Mouse (Mus musculus): ENCODE data around the gene Ank3.

The Ank3 gene

DNA sequence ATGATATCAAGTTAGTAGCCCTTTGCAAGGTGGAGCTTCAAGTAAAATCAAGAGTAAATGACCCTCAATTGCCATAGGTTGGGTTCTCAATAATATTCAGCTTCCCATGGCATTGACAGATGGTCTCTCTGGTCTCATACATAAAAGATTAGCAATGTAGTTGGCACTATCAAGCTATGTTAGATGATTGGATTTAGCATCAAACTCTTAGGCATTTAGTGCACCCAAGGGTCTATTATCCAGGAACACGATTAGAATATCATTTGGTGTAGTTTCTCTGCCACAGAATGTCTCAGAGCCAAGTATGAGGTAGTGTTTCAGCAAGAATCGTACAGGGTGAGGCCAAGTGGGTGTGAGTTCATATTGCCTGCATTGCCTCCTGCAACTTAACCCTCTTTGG is 68.6 kb downstream of the Ank3 start:
- no peak for DNase-seq (ENCODE audit: inconsistent age in 2 of 2, low spot score in 1 of 2)

DNA sequence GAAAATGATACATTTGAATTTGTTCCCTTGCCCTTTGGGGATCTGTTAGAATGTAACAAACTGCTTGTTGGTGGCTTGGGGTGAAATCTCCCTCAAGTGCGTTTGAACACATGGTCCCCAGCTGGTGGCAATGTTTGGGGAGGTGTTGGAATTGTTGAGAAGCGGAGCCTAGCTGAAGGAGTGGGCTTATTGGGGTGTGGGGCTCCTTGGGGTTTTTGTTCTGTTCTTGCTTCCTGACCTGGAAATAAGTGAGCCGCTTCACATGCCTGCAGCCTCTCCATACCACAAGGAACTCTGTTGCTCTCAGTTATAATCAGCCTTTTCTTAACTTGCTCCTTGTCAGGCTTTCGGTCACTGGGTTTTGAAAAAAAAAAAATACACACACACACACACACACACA is 73.3 kb downstream of the Ank3 start:
- DNase-seq (ENCODE audit: inconsistent age in 2 of 2, low spot score in 1 of 2): no peak

DNA sequence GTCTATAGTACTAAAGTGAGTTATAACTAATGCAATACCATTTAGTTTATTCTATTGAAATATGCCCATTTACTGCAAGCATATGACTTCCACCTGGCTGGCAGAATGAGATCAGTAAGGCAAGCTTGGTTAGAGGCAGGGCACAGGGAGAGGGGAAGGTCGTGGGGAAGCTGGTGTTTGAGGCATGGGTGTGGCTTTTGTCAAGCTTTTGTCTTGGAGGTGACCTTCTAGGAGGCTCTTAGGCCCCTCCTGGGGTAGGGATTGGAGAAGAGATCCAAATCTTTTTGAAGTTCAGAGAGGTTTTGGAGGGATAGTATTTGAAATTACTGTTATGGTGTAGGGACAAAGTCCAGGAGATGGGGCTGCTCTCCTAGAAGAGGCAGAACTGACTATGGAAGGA is 78.3 kb downstream of the Ank3 start:
- no peak for DNase-seq (ENCODE audit: inconsistent age in 2 of 2, low spot score in 1 of 2)

DNA sequence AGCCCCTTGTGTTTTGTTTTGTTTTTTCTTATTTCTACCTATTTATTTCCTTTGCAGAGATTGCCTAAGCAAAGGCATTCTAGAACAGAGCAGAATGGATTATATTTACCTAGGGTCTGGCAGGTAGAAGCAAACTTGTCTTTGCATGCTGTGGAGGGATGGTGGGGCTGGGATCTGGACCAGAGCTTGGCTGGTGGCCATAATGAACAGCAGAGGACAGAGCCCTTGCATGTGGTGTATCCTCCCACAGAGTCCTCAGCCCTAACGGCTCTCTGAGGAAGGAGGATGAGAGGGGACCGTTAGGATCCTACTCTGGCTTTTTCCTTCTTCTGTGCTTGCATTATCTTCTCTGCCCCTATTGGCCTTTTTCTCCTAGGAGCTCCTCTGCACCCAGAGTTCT is 79.1 kb downstream of the Ank3 start:
- DNase-seq (ENCODE audit: inconsistent age in 2 of 2, low spot score in 1 of 2): no peak

DNA sequence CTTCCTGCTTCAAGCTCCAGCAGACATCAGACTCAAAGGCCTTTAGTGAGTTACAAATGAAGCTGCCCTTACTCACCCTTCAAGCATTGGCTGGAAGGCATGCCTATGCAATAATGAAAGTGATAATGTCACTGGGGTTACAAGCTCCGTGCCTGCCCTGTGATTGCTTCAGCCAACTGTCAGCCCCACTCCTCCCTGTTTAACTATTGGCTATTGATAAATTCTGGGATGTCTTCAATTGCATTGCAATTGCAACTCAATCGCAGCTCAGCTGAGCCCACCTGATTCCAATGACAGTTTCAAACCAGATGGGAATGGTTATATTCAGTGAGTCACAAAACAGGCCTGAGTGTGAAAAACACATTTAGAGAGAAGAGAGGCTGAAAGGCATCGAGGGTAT is 80.3 kb downstream of the Ank3 start:
- no peak for DNase-seq (ENCODE audit: inconsistent age in 2 of 2, low spot score in 1 of 2)

DNA sequence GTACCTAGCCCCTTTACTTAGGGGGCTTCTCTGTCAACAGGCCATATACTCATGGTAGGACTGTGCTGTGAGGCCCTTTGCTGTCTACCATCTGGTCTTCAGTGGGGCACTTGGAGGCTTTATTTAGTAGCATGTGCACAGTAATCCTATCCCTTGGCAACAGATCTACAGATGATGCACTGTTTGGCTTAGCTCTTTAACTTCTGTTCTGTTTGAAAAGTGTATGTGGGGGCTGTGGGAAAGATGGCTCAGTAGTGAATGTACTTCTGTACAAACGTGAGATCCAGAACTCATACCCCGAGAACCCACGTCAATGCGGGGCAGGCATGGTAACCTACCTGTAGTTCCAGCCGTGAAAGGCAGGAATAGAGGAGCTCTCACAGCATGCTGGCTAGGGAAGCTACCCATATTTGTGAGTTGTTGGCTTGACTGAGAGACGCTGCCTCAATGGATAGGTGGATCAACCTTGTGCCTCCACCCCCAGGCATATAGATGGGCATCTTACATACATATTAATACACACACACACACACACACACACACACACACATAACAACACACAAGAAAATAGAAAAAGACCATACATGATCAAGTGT is 86.7 kb downstream of the Ank3 start:
- DNase-seq (ENCODE audit: inconsistent age in 2 of 2, low spot score in 1 of 2): no peak

DNA sequence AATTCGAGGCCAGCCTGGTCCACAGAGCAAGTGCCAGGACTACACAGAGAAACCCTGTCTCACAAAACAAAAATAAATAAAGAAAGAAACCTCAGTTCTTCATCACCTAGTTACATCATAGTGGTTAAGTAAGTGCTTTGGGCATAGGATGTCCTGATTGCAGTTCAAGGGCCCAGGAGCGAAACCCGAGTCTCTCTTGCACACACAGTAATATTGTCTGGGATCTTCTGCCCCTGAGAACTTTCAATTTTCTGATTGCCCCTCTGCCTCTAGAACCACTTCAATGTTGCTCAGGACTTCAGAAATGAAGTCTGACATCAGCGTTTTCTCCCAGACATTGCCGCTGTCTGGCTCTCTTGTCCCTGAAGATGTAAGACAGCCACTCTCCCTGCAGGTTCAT is 91.6 kb downstream of the Ank3 start:
- DNase-seq (ENCODE audit: inconsistent age in 2 of 2, low spot score in 1 of 2): no peak

DNA sequence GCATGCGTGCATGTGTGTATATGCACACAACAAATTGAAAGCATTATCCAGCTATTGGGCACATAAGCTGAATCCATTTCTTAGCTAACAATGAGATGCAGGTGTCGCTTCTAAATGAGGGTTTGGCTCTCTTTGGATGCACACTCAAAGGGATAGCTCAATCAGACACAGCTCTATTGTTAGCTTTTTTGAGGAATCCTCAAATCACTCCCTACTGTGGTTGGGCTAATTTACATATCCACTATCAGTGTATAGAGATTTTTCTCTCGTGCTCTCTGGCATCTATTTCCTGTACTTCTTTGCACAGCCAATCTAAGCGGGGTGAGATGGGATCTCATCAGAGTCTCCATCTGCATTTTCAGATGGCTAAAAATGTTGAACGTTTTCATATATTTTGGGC is 93.4 kb downstream of the Ank3 start:
- no peak for DNase-seq (ENCODE audit: inconsistent age in 2 of 2, low spot score in 1 of 2)

DNA sequence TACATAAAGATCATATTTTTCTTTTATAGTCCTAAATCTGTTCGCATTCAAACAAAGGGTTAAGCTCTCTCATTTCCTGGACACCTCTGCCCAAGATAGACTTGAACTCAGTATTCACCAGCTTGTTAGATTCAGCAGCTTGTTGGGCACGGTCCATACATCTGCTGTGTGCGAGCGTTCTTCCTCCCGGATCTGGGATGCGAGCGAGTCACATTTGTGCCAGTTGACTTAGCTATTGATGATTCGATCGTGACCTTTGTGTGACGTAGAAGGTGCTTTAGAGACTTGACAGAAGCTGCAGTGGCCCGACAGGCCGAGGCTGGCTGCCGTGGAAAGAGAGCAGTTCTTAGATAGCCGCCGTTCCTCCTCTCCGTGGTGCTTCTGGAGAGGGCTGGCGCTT is 98.8 kb downstream of the Ank3 start:
- no peak for DNase-seq (ENCODE audit: inconsistent age in 2 of 2, low spot score in 1 of 2)

DNA sequence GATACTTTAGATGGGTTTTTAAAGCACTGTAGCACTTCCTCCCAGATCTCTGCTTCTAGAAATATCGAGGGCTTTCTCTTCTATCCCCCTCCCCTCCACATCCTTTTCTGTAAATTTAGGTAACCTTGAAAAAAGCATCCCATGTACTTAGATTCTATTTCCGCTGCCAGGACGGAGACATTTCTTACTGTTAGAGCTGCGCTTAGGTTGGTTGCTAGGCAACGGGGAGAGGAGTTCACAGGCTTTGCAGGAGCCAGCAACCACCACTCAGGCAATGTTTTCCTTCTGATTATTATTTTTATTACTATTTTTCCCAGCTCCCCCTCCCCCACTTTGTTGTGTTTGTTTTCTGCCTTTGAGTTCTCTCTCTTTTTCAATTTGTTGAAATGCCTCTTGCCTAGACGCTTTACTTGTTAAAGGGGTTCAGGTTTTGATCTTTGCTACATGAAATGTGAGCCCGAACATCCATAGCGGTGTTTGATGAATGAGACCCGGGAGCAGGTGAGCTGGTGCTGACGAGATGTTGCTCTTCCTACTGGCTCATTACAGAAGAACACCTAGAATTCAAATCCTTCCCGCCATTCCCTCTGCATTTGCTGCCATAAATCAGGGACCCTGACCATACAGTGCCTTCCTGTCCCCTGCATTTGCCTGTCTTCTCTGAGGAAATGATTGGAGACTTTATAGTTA is 101.7 kb downstream of the Ank3 start:
- DNase-seq (ENCODE audit: inconsistent age in 2 of 2, low spot score in 1 of 2): peak in 1 of 2 experiments; percentile 26

DNA sequence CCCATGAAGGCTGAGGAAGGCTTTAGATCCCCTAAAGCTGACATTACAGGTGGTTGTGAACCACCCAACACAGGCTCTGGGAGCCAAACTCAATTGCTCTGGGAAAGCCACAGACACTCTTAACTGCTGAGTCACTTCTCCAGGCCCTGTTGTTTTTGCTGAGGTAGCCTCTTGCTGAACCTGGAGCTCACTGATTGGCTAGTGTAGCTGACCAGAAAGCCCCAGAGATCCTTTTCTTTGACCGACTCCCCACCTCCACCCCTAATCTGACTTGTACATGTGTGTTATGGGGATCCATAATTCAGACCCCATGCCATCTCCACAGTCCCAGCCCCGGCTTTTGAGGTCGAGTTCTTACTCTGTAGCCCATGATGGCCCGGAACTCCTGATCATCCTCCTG is 105.2 kb downstream of the Ank3 start:
- DNase-seq (ENCODE audit: inconsistent age in 2 of 2, low spot score in 1 of 2): no peak

DNA sequence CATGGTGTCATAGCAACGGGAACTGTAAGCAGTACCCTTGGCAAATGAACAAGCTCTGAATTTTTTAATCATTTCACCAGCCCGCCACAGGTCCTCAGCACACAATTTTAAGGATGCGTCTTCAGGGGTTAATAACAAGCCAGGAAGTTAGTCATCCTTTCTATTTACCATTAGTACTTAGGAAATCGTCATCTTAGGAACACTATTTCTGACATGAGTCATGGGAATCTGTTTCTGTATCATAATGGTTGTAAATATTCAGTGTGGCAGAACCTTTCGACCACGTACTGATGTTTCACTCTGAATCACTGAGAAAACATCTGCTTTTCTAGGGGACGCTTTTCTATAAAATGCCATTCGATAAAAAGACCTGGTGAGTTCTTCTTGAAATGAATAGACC is 109.1 kb downstream of the Ank3 start:
- no peak for DNase-seq (ENCODE audit: inconsistent age in 2 of 2, low spot score in 1 of 2)

DNA sequence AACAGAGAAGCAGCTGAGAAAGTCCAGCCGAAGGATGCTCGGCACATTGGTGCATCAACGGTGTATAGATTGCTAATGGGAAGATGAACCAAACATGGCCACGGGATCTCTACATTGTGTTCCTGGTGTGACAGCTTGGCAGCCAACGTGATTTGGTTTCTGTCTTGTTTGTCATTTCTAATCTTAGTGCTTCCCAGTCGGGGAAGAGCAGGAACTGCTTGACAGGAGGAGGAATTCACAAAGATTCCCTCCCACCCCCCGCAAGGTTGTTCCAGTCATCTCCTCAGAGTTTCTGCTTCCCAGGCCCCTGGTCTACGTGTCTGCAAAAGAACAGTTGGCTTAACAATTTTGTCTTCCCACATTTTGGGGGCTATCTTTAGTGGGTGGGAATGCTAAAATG is 111.8 kb downstream of the Ank3 start:
- DNase-seq (ENCODE audit: inconsistent age in 2 of 2, low spot score in 1 of 2): no peak

DNA sequence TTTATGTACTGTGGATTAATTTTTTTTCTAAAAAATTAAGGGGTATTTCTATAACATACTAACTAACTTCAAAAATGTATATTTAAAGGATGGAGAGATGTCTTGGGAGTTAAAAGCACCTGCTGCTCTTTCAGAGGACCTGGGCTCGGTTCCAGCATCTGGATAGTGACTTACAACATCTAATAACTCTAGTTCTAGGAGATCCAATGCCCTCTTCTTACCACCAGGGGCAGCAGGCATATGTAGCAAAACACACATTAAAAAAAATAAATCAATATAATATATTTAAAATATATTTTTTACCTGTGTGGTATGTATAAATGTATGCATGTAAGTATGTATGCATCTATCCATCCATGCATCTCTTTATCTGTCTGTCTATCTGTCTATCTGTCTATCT is 112.7 kb downstream of the Ank3 start:
- no peak for DNase-seq (ENCODE audit: inconsistent age in 2 of 2, low spot score in 1 of 2)

DNA sequence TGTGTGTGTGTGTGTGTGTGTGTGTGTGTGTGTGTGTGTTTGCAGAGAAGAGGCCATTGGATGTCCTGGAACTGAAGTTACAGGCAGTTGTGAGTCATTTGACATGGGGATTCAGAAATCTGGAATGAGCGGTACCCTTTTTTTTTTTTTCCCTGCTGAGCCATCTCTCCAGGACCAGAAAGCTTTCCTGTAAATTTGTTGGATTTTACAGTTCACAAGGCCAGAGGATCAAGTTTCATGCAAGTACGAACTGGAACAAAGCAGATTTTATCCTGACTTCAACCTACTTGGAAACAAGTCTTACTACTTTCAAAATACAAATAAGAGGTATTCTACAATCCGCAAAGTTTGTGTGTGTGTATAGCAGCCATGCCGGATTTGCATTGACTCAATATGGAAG is 123.4 kb downstream of the Ank3 start:
- no peak for DNase-seq (ENCODE audit: inconsistent age in 2 of 2, low spot score in 1 of 2)

DNA sequence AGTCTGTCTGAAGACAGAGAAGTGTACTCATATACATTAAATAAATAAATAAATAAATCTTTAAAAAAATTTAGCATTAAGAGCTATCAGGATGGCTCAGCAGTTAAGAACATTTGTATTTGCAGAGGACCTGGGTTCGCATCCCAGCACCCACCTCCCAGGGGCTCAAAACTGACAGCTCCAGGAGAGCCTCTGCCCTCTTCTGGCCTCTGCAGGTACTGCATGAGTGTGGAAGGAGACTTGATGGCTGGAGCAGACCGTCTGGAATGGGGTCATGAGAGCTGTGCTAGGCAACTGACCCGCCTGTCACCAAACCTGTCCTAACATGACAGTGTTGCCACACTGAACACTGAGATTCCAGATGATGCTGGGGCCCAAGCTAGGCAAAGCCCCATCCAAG is 124.6 kb downstream of the Ank3 start:
- DNase-seq (ENCODE audit: inconsistent age in 2 of 2, low spot score in 1 of 2): peak in 1 of 2 experiments; percentile 43

DNA sequence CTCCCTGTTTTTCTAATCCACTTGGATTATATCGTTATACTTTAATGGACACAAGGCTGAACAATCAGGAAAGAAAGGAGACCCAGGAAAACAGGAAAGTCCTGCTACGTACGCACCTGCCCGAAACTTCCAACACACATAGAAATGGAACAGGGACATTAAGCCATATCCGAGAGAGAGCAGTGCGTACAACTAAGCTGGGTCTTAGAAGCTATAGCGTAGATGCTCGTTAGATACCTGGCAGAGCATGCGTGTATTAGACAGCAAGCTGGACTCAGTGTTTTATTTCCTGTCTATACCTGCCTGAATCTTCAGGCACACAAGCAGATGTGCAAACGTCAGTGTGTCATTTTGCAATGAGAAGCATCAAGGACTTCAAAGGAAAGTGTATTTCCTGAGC is 128.7 kb downstream of the Ank3 start:
- DNase-seq (ENCODE audit: inconsistent age in 2 of 2, low spot score in 1 of 2): no peak

DNA sequence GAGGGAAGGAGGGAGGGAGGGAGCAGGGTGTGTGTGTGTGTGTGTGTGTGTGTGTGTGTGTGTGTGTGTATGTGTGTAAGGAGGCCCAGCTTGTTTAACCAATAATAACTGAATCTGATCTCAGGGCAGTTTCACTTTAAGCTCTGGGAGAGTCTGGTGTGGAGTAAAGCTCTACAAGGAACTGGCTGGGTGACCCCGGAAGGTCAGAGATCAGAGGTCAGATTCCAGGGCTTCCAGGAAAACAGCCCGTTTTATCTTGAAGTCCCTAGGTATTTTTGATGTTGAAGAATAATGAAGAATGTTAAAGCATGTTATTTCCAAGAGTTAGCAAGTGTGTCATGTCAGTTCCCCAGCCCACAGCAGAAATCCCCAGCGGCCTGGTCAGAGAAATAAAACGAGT is 130.2 kb downstream of the Ank3 start:
- DNase-seq (ENCODE audit: inconsistent age in 2 of 2, low spot score in 1 of 2): no peak

DNA sequence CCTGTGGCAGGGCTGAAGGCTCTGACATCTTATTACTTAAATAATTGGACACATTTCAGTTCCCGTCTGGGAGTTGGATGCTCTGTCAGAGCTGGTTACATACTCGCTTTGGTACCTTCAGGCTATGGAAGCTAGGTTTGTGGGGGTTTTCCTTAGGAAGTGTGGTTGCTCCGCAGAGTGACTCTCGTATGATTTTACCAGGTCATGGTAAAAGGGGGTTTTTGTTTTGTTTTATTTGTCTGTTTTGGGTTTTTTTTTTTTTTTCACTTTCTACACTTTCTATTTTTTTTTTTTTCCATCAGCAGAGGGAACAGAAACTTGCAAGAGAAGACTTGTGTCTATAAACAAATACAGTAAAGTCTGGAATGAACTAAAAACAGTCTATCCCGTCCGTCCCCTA is 131.8 kb downstream of the Ank3 start:
- no peak for DNase-seq (ENCODE audit: inconsistent age in 2 of 2, low spot score in 1 of 2)

DNA sequence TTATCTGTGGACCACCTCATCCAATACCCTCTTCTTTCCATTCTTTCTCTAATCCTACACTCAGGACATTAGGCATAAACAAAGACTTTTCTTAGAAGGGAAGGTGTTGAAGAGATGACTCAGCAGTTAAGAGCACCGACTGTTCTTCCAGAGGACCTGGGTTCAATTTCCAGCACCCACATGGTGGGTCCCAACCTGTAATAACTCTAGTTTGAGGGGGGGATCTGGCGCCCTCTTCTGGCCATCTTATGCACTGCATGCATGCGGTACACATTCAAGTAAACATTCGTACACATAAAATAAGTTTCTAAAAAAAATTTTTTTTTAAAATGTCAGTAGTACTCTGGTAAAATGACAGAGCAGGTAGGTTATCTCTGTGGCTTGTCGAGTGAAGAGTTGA is 133.0 kb downstream of the Ank3 start:
- no peak for DNase-seq (ENCODE audit: inconsistent age in 2 of 2, low spot score in 1 of 2)

DNA sequence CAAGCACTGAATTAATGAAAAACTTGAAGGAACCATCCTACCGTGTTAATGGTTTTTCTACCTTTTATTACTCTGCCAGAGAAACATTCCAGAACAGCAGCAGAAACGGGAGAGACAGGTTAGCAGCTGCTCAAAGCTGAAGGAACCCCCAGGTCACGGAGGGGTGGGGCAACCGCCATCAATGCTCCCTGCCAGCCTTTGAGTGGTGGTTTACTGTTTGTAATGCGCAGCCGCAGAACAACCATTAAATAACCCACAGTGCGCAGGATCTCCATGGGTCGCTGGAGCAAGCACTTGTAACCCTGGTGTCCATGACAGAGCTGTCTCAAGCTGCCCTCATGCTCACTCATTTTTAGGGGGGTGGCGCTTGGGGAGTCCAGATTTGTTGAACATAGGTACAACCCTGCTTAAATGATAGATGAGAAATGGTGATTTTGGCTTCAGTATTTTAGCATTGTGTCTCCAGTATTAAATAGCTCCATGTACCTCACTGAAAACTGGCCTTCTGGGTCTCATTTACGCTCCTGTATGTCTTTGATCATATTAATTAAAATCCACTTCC is 133.7 kb downstream of the Ank3 start:
- no peak for DNase-seq (ENCODE audit: inconsistent age in 2 of 2, low spot score in 1 of 2)

DNA sequence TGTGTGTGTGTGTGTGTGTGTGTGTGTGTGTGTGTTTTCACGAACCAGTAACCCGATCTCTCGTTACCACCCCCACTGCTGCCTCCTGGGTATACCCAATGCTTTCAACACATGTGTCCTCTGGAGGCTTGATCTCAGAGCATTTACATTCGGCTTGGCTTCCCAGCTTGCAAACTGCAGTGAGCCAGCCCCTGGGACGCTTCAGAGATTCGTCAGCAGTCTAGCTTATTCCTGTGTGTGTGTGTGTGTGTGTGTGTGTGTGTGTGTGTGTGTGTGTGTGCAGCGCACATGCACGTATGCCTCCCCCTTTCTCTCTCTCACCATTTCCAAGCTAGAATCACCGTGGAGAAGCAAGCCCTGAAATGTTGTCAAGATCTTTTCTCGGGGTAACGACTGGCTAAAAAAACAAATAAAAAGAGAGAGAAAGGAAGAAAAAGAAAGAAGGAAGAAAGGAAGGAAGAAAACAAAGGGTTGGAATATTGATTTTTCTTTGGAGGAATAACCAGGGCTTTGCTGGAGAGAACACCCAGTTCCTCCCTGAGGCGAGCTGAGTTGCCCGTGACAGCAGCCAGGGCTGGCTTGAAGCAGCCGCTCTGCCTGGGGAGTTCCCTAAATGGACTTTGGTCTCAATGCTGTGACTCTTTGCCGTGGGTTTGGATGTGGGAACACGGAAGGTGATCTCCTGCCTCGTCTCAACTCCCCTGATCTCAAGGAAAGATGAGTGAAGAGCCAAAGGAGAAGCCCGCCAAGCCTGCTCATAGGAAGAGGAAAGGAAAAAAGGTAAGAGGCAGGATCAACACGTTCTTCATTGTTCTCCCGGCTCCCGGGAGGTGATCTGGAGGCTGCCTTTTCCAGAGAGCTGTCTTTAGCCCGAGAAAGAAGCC is 135.2 kb downstream of the Ank3 start:
- peak; percentile 13 to 60 for DNase-seq (ENCODE audit: inconsistent age in 2 of 2, low spot score in 1 of 2)
